ENCODE assay signal across 21 mouse cellular contexts in the genomic region with DNA sequence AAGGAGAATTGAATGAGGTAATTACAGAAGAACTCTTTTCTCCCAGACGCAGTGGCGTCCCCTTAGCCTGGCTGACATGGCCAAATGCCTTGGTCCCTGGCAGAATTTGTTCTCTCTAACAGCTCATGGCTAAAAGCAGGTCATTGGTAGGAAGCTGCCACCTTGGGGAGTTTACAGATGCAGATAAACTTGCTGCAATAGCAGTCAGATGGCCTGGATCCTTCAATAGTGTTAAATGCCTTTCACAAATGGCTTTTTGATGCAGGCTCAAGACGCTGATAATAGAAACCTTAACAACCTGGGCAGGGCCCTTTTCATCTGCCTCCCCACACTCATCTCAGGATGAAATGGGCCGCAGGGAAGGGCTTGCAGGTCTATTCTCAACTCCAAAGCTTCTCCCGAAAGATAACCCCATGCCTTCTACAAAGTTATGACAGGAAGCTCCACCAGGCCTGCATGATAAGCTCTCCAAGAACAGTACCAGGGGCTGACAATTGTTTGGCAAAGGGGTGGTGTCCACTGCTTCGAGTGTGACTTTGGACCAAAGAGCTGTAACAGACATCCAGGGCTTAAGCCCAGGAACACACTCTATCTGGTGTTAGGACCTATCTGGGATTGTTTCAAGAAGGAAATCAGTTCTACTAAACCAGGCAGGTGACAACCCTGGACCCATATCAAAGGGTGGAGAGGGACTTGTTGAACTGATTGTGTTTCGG.
DNase-seq lines count a peak whose midpoint lies in the region; ATAC-seq and TF ChIP-seq lines count a peak whose summit lies in the region.
"Had no signal": no experiment of that assay in that cellular context is flagged by ENCODE, and none has a peak within 500 bp of the region (broad histone marks: within the 10 kb centered on the region; RNA-seq: fewer than 3 reads in every experiment).

No protein-coding gene starts in this region.

- no peak overlapping the region for H3K9ac ChIP-seq in heart, embryonic 15.5 days
- no peak overlapping the region for H3K9ac ChIP-seq in heart, embryonic 12.5 days
- H3K9ac ChIP-seq in intestine, embryonic 15.5 days: no peak overlapping the region
- H3K9ac ChIP-seq in stomach, postnatal 0 days (ENCODE audit: low read length): no peak overlapping the region
- H3K9ac ChIP-seq in midbrain, embryonic 14.5 days (replicated peaks; ENCODE audit: low read length): no peak overlapping the region
- no peak overlapping the region for H3K9ac ChIP-seq in midbrain, postnatal 0 days (replicated peaks; ENCODE audit: low read length, poor library complexity, severe bottlenecking)
- H3K9ac ChIP-seq: forebrain, embryonic 13.5 days; forebrain, postnatal 0 days; heart, embryonic 13.5 days; hindbrain, embryonic 13.5 days had no signal

- no peaks in the 10 kb centered on the region for H3K9me3 ChIP-seq in heart, embryonic 15.5 days (replicated peaks)
- no peaks in the 10 kb centered on the region for H3K9me3 ChIP-seq in heart, embryonic 12.5 days (replicated peaks)
- H3K9me3 ChIP-seq in intestine, embryonic 15.5 days: no peaks in the 10 kb centered on the region
- no peaks in the 10 kb centered on the region for H3K9me3 ChIP-seq in stomach, postnatal 0 days (ENCODE audit: control insufficient read depth, low read length)
- no peaks in the 10 kb centered on the region for H3K9me3 ChIP-seq in midbrain, embryonic 14.5 days (ENCODE audit: control insufficient read depth, low read length)
- H3K9me3 ChIP-seq in midbrain, postnatal 0 days (ENCODE audit: low read length): no peaks in the 10 kb centered on the region
- H3K9me3 ChIP-seq: embryonic facial prominence, embryonic 10.5 days; forebrain, embryonic 13.5 days; heart, embryonic 13.5 days; hindbrain, embryonic 13.5 days had no signal

- ATAC-seq in heart, embryonic 15.5 days (replicated peaks; ENCODE audit: insufficient number of reproducible peaks, insufficient read depth, low FRiP score, low read depth): 0 out of 2 replicates have a peak, but pooled peaks have one; percentile 35
- no peak for ATAC-seq in heart, embryonic 12.5 days (ENCODE audit: insufficient number of reproducible peaks, low FRiP score)
- ATAC-seq in intestine, embryonic 15.5 days: peak; percentile 92
- ATAC-seq in stomach, postnatal 0 days (ENCODE audit: low FRiP score, low TSS enrichment): no peak
- ATAC-seq in midbrain, embryonic 14.5 days (ENCODE audit: low FRiP score, low TSS enrichment): no peak
- no peak for ATAC-seq in midbrain, postnatal 0 days (ENCODE audit: low FRiP score)
- ATAC-seq: forebrain, embryonic 13.5 days; forebrain, postnatal 0 days; hindbrain, postnatal 0 days; Patski had no signal

- no peak for TF ChIP-seq CTCF in stomach, postnatal 0 days (IDR thresholded peaks at IDR 0.05; ENCODE audit: low read depth)
- TF ChIP-seq CTCF in midbrain, postnatal 0 days (IDR thresholded peaks at IDR 0.05): no peak

- no peak overlapping the region for H3K27ac ChIP-seq in heart, embryonic 15.5 days
- H3K27ac ChIP-seq in heart, embryonic 12.5 days (ENCODE audit: poor library complexity, severe bottlenecking): no peak overlapping the region
- H3K27ac ChIP-seq in intestine, embryonic 15.5 days: peak overlapping the region; percentile 40; the same call in 1 of the 2 replicates
- H3K27ac ChIP-seq in stomach, postnatal 0 days (replicated peaks): no peak overlapping the region
- no peak overlapping the region for H3K27ac ChIP-seq in midbrain, embryonic 14.5 days (replicated peaks; ENCODE audit: low read depth, low read length)
- no peak overlapping the region for H3K27ac ChIP-seq in midbrain, postnatal 0 days (ENCODE audit: low read depth, low read length)
- H3K27ac ChIP-seq: embryonic facial prominence, embryonic 10.5 days; forebrain, embryonic 13.5 days; heart, embryonic 13.5 days; hindbrain, embryonic 13.5 days; hindbrain, postnatal 0 days had no signal

- no peaks in the 10 kb centered on the region for H3K36me3 ChIP-seq in heart, embryonic 15.5 days
- no peaks in the 10 kb centered on the region for H3K36me3 ChIP-seq in heart, embryonic 12.5 days
- no peaks in the 10 kb centered on the region for H3K36me3 ChIP-seq in intestine, embryonic 15.5 days
- H3K36me3 ChIP-seq in stomach, postnatal 0 days (ENCODE audit: control insufficient read depth, insufficient read depth, low read length): no peaks in the 10 kb centered on the region
- H3K36me3 ChIP-seq in midbrain, embryonic 14.5 days (ENCODE audit: control insufficient read depth, insufficient read depth, low read length): no peaks in the 10 kb centered on the region
- H3K36me3 ChIP-seq in midbrain, postnatal 0 days (ENCODE audit: insufficient read depth, low read length): no peaks in the 10 kb centered on the region
- H3K36me3 ChIP-seq: embryonic facial prominence, embryonic 10.5 days; heart, embryonic 13.5 days; hindbrain, embryonic 13.5 days had no signal

- H3K27me3 ChIP-seq in heart, embryonic 15.5 days: no peaks in the 10 kb centered on the region
- H3K27me3 ChIP-seq in heart, embryonic 12.5 days (replicated peaks): no peaks in the 10 kb centered on the region
- no peaks in the 10 kb centered on the region for H3K27me3 ChIP-seq in intestine, embryonic 15.5 days (replicated peaks)
- no peaks in the 10 kb centered on the region for H3K27me3 ChIP-seq in stomach, postnatal 0 days (ENCODE audit: control insufficient read depth, insufficient read depth, low read length)
- no peaks in the 10 kb centered on the region for H3K27me3 ChIP-seq in midbrain, embryonic 14.5 days (ENCODE audit: control insufficient read depth, insufficient read depth, low read length)
- H3K27me3 ChIP-seq in midbrain, postnatal 0 days (ENCODE audit: insufficient read depth, low read length): no peaks in the 10 kb centered on the region
- H3K27me3 ChIP-seq: CH12.LX; forebrain, embryonic 13.5 days; heart, embryonic 13.5 days; hindbrain, embryonic 13.5 days; Patski had no signal

- DNase-seq in heart, postnatal 10 days: peak; percentile 20 to 27
- DNase-seq in stomach, postnatal 0 days (ENCODE audit: low spot score): peak; percentile 16
- DNase-seq in midbrain, embryonic 14.5 days: no peak
- no peak for DNase-seq in midbrain, postnatal 0 days (ENCODE audit: low spot score)
- DNase-seq: adrenal gland, adult 2 months; adrenal gland, postnatal 36 days; cerebellum, adult 2 months; cerebellum, postnatal 10 days; forebrain, postnatal 0 days; gastrocnemius, postnatal 14 days; kidney, adult 11 months had no signal

- 0 out of 2 replicates have a peak, but pooled peaks cover 2% of the 10 kb centered on the region for H3K4me1 ChIP-seq in heart, embryonic 15.5 days (replicated peaks)
- H3K4me1 ChIP-seq in heart, embryonic 12.5 days (replicated peaks): peaks cover 9% of the 10 kb centered on the region
- H3K4me1 ChIP-seq in intestine, embryonic 15.5 days (replicated peaks): 0 out of 2 replicates have a peak, but pooled peaks cover 5% of the 10 kb centered on the region
- no peaks in the 10 kb centered on the region for H3K4me1 ChIP-seq in stomach, postnatal 0 days (replicated peaks; ENCODE audit: control insufficient read depth, insufficient read depth)
- no peaks in the 10 kb centered on the region for H3K4me1 ChIP-seq in midbrain, embryonic 14.5 days (ENCODE audit: control insufficient read depth, insufficient read depth, low read length)
- H3K4me1 ChIP-seq in midbrain, postnatal 0 days (ENCODE audit: insufficient read depth, low read length): no peaks in the 10 kb centered on the region
- H3K4me1 ChIP-seq: embryonic facial prominence, embryonic 10.5 days; forebrain, embryonic 13.5 days; hindbrain, embryonic 13.5 days had no signal

- no peak overlapping the region for H3K4me2 ChIP-seq in heart, embryonic 15.5 days
- H3K4me2 ChIP-seq in heart, embryonic 12.5 days: no peak overlapping the region
- 0 out of 2 replicates have a peak overlapping the region, but pooled peaks have one; percentile 6 for H3K4me2 ChIP-seq in intestine, embryonic 15.5 days (replicated peaks)
- H3K4me2 ChIP-seq in stomach, postnatal 0 days (replicated peaks; ENCODE audit: low read depth): no peak overlapping the region
- H3K4me2 ChIP-seq in midbrain, embryonic 14.5 days (ENCODE audit: low read length): no peak overlapping the region
- no peak overlapping the region for H3K4me2 ChIP-seq in midbrain, postnatal 0 days (ENCODE audit: low read depth, low read length, poor library complexity, severe bottlenecking)
- H3K4me2 ChIP-seq: forebrain, embryonic 13.5 days; heart, embryonic 13.5 days; hindbrain, embryonic 13.5 days had no signal

- intact Hi-C loops in heart, postnatal 10 days (cut with DNase I): no loop called here

- 39% methylated on average over 7 of the region's 7 CpGs for WGBS in heart, embryonic 15.5 days
- WGBS in heart, embryonic 12.5 days: 37% methylated on average over 7 of the region's 7 CpGs
- 43% methylated on average over 7 of the region's 7 CpGs for WGBS in intestine, embryonic 15.5 days
- 62% methylated on average over 7 of the region's 7 CpGs for WGBS in stomach, postnatal 0 days
- WGBS in midbrain, embryonic 14.5 days: 86% methylated on average over 7 of the region's 7 CpGs
- WGBS in midbrain, postnatal 0 days: 85% methylated on average over 7 of the region's 7 CpGs

- no peak for TF ChIP-seq EP300 in stomach, postnatal 0 days (optimal IDR thresholded peaks at IDR 0.05)

- H3K4me3 ChIP-seq in heart, embryonic 15.5 days: no peak overlapping the region
- no peak overlapping the region for H3K4me3 ChIP-seq in heart, embryonic 12.5 days
- H3K4me3 ChIP-seq in intestine, embryonic 15.5 days (replicated peaks): no peak overlapping the region
- no peak overlapping the region for H3K4me3 ChIP-seq in stomach, postnatal 0 days (ENCODE audit: low read depth, low read length)
- no peak overlapping the region for H3K4me3 ChIP-seq in midbrain, embryonic 14.5 days (replicated peaks; ENCODE audit: low read depth, low read length)
- H3K4me3 ChIP-seq in midbrain, postnatal 0 days (ENCODE audit: low read depth, low read length): no peak overlapping the region
- H3K4me3 ChIP-seq: embryonic facial prominence, embryonic 10.5 days; forebrain, embryonic 13.5 days; heart, embryonic 13.5 days; hindbrain, embryonic 13.5 days had no signal

Comparison
In these comparisons a context has a peak if more than half of its experiments do, and no peak if none do; other contexts are left out.
1. ATAC-seq: peak in heart, embryonic 15.5 days (single experiment) and intestine, embryonic 15.5 days (single experiment); none in heart, embryonic 12.5 days (single experiment), stomach, postnatal 0 days (single experiment), midbrain, embryonic 14.5 days (single experiment) and midbrain, postnatal 0 days (single experiment).
2. DNase-seq: peak in heart, postnatal 10 days (2 of 2) and stomach, postnatal 0 days (single experiment); none in midbrain, embryonic 14.5 days (single experiment) and midbrain, postnatal 0 days (single experiment).